Mouse (Mus musculus) olfactory bulb, adult 2 months (tissue): ENCODE measurements around the gene Unc13d. TPM values are rescaled to one million over a fixed set of nuclear protein-coding genes. Genes with fewer than 3 reads are reported as not detected.

Experiments
- H3K27ac ChIP-seq: fragments of 200-500 bp; 2 replicates; pipeline ENCODE4 v1.5.1; 2012; ENCODE audit warnings: low read depth, low read length; ENCODE audit not compliant: insufficient read depth
- H3K4me1 ChIP-seq: fragments of 200-500 bp; 2 replicates; pipeline ENCODE4 v1.6.1; 2012; ENCODE audit warnings: low read length; ENCODE audit not compliant: control insufficient read depth, insufficient read depth
- H3K4me3 ChIP-seq: fragments of 200-500 bp; 2 replicates; pipeline ENCODE4 v1.5.1; 2012; ENCODE audit warnings: mild to moderate bottlenecking, low read depth, low read length, moderate library complexity; ENCODE audit not compliant: insufficient read depth
- CTCF ChIP-seq: fragments of 200-500 bp; IDR thresholded peaks from 2 replicates; pipeline ENCODE4 v1.5.1; 2012; ENCODE audit warnings: low read depth, mild to moderate bottlenecking, low read length, moderate library complexity; ENCODE audit not compliant: insufficient read depth
- POLR2A ChIP-seq: fragments of 200-500 bp; IDR thresholded peaks from 2 replicates; pipeline ENCODE4 v1.6.1; 2012; ENCODE audit warnings: mild to moderate bottlenecking, low read depth, low read length, moderate library complexity; ENCODE audit not compliant: insufficient read depth
- WGBS: fragments of 180-500 bp; shearing (Covaris S2); methylation state at CpG from one replicate; pipeline ENCODE4 v1.1.7; 2018; 5-methylcytosine and 5-hydroxymethylcytosine counted together
- polyA plus RNA-seq: library from polyadenylated mRNA; stranded (reverse); fragments of >200 nt; gene quantifications from 2 replicates; pipeline ENCODE4 v1.2.4, GENCODE M21; 2012; ENCODE audit warnings: low replicate concordance; ENCODE audit not compliant: missing spikeins, insufficient read depth, insufficient read length

Unc13d gene
- polyA plus RNA-seq, 1 experiment, result not detected

DNA sequence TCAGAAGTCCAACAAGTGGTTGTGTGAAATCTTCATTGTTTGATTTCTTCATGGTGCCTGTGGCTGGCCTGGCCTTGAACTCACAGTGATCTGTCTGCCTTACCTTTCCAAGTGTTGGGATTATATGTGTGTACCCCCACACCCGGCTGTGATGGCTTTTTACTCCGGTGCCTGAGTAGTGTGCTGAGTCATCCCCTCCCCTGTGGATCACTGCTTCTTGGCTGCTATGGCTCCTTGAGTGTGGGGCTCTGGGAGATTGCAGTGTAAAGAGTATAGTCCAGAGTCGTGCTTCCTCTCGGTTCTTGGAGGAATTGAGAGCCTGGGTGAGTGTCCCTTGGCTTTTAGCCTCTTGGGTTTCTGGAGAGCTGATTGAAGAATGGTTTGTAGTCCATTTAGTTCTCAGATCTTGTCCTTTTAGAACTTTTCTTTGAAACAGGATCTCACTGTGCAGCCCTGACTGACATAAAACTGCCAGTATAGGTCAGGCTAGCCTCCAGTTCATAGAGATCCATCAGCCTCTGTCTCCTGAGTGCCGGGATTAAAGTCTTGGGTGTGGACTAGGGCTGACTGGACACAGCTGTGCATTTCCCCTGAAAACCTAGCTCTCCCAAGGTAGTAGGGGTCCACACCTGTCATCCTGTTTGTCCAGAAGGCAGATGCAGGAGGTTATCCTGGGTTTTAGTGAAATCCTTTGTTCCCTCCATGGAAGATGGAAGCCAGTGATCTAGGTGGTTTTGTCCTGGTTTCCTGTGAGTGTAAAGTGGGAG, 35.2 kb downstream of the Unc13d start:
- TF ChIP-seq POLR2A (no peak), CTCF (no peak)
- 63% methylated on average over 5 of the region's 5 CpGs for WGBS
- no peaks in the 10 kb centered on the region for H3K4me1 ChIP-seq
- H3K27ac ChIP-seq, result no peak overlapping the region
- H3K4me3 ChIP-seq, result no peak overlapping the region

GRCm38 (mm10) chr11:116041833-116042232, 35.9 kb downstream of the Unc13d start:
- H3K4me3 ChIP-seq, result no peak overlapping the region
- 100% methylated on average over 2 of the region's 2 CpGs for WGBS
- H3K27ac ChIP-seq, result no peak overlapping the region
- TF ChIP-seq CTCF (no peak), POLR2A (no peak)
- no peaks in the 10 kb centered on the region for H3K4me1 ChIP-seq

DNA sequence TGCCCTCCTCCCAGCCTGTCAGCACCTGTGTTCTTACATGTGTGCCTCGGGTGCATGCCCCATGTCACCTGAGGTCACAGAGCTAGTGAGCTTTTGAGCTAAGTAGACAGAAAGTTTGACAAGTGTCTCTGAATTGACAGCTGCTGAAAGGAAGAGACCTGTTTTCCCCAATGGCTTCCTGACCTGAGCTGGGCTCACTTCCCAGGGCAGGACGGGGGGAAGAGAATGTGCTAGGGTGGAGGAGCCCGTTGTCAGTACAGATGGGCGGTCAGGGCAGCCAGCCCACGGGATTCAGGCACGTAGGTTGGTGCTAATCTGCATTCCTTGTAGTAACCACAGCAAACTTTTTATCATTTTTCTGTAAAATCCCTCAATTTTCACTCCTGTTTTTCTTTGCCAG, 37.2 kb downstream of the Unc13d start:
- TF ChIP-seq CTCF, result no peak
- no peak for TF ChIP-seq POLR2A
- H3K4me3 ChIP-seq, result no peak overlapping the region
- H3K4me1 ChIP-seq, result no peaks in the 10 kb centered on the region
- no peak overlapping the region for H3K27ac ChIP-seq
- 85% methylated on average over 6 of the region's 6 CpGs for WGBS

GRCm38 (mm10) chr11:116037826-116038225, 39.9 kb downstream of the Unc13d start:
- WGBS, result 87% methylated on average over 9 of the region's 9 CpGs
- TF ChIP-seq POLR2A (no peak), CTCF (no peak)
- Histone ChIP-seq H3K4me3 (no peak overlapping the region), H3K27ac (no peak overlapping the region), H3K4me1 (0 out of 2 replicates have a peak, but pooled peaks cover under 1% of the 10 kb centered on the region)

- no peak overlapping the region for H3K4me3 ChIP-seq
- H3K27ac ChIP-seq, result no peak overlapping the region
- no peak for TF ChIP-seq POLR2A
- TF ChIP-seq CTCF, result no peak
- WGBS, result 85% methylated on average over 3 of the region's 3 CpGs
- peaks cover 3% of the 10 kb centered on the region; the same call in 1 of the 2 replicates for H3K4me1 ChIP-seq
Measured at GRCm38 (mm10) chr11:116036671-116037070, 41.1 kb downstream of the Unc13d start.

DNA sequence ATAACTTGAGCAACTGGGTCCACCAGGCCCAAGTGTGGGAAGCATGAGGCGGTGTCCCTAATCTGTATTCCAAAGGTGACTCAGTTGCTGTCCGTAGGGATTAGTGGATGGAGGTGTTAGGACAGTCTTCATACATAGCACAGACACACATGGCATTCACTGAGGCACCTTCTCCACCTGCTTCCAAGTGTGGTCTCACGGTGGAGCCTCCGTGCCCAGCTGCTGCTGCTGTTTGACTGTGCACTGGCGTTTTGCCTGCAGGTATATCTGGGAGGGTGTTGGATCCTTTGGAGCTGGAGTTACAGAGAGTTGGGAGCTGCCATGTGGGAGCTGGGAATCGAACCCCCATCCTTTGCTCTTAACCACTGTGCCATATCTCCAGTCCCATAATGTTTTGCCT, 43.2 kb downstream of the Unc13d start:
- Histone ChIP-seq H3K4me3 (no peak overlapping the region), H3K4me1 (peaks cover 8% of the 10 kb centered on the region), H3K27ac (no peak overlapping the region)
- TF ChIP-seq POLR2A, result no peak
- no peak for TF ChIP-seq CTCF
- WGBS, result 89% methylated on average over 6 of the region's 6 CpGs

- 18% methylated on average over 14 of the region's 14 CpGs for WGBS
- Histone ChIP-seq H3K4me3 (peak overlapping the region; percentile 88), H3K27ac (peak overlapping the region; percentile 100), H3K4me1 (peaks cover 8% of the 10 kb centered on the region)
- TF ChIP-seq CTCF, result no peak
- no peak for TF ChIP-seq POLR2A
Measured at GRCm38 (mm10) chr11:116030898-116031845, 46.6 kb downstream of the Unc13d start.

DNA sequence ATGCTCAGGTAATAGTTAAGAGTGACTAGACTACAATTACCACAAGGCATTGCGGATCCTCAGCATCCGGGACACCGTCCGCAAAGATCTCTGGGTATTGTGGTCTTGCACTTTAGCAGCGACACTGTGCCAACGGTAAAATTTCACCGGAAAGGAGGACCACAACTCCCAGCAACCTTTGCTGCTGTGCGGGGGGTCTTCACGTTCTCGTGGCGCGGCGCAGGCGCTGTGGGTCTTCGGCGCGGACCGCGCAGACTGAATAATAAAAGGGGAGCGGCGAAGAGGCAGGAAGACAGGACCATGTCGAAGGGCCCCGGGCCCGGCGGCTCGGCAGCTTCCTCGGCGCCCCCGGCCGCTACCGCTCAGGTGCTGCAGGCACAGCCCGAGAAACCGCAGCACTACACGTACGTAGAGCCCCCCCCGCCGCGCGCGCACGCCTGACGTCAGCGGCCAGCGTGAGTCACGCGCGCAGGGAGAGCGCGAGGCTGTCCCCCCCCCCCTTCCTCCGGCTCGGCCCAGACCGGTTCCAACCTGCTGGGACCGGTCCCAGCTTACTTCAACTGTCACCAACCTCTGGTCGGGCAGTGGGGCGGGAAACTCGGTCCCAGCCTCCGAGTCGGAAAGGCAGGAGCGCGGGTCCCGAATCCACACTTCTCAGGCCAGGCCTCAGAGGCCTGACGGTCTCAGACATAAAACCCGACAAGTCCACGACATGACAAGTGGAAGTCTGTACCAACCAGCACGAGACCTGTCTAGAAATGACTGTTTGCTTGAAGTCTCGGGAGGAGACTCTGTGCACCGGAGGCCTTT, 47.5 kb downstream of the Unc13d start, which contains the start of gene Unk:
Unk (plus strand) TSS at position 235 of the 810 bp plus-strand sequence.
- under 1% methylated on average over 67 of the region's 67 CpGs for WGBS
- Histone ChIP-seq H3K4me3 (peak within 1 kb of the TSS; percentile 88), H3K4me1 (peaks cover 8% of the 10 kb centered on the region), H3K27ac (peak within 1 kb of the TSS; percentile 100)
- TF ChIP-seq POLR2A (peak; percentile 72), CTCF (no peak)
